Mouse (Mus musculus): ENCODE measurements at regions not wholly inside any gene's neighbourhood (a gene's known extent, or its start where the extent isn't known, plus 50 kb on each side); places are given as distances from the start of the nearest gene placed in this dataset.

DNA sequence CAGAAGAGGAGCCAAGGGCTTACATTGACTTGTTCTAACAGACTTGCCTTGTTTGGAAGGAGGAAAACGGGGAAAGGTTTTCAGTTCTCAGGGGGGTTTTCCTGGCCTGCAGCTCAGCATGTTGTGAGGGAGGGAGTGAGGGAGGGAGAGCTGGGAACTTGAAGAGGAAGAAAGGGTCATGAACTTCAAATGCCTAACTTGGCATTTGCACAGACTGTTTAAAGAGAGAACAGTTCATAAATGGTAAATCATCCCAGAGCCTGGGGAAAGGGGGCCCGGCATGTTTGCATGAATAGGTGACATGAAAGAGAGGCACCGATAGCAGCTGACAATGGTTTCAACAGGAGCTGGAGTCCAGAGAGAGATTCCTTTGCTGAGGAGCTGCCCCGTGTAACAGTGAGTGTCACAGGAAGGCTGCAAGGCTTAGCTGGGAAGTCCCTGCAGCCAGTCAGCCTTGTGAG is 51.3 kb upstream of the Cxcr4 start:
- no peak for TF ChIP-seq CTCF (IDR thresholded peaks at IDR 0.05; ENCODE audit: low read depth)
- TF ChIP-seq EP300 (IDR thresholded peaks at IDR 0.05; ENCODE audit: low read depth): no peak

All from liver, embryonic 14.5 days (tissue).